Mouse (Mus musculus) brain, embryonic 14.5 days (tissue): ENCODE results near the gene Pappa2.

Source experiments
- CTCF ChIP-seq: fragments of 200-500 bp; IDR thresholded peaks from 2 replicates; pipeline ENCODE4 v1.5.1; 2012; ENCODE audit warnings: inconsistent platforms, mild to moderate bottlenecking, moderate library complexity, borderline replicate concordance; ENCODE audit not compliant: insufficient read depth, insufficient read length; ENCODE audit errors: extremely low read depth
- POLR2A ChIP-seq: fragments of 200-500 bp; IDR thresholded peaks from 2 replicates; pipeline ENCODE4 v1.6.1; 2012; ENCODE audit warnings: mild to moderate bottlenecking, inconsistent platforms, borderline replicate concordance; ENCODE audit not compliant: poor library complexity, insufficient read depth, insufficient read length, severe bottlenecking; ENCODE audit errors: extremely low read depth

DNA sequence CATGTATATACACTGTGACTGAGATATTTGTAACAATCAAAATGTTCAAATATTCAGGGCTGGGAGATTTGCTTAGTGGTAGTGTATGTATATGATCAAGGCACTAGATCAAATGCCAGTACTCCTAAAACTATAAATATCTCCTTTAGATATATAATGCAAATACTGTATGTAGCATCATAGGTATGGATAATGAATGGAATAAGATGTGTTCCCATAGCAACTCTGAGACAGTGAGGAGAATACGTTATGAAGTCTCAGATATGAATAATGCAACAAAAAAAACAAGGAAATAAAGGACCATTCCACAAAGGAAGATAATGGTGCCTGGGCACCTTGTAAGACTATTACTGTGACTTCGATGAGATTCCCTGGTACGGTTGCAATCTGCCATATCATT is 45.8 kb downstream of the Pappa2 start:
- TF ChIP-seq CTCF (no peak), POLR2A (no peak)
